Mouse (Mus musculus) left cerebral cortex, adult 18-20 months (tissue): Measurements from ENCODE around the gene Tfpi2. TPM values are rescaled to one million over a fixed set of nuclear protein-coding genes. Genes with fewer than 3 reads are reported as not detected.

Source experiments
- DNase-seq, 2 experiments: peaks; one replicate each; pipeline ENCODE4 v3.0.0; 2021 to 2022; ENCODE audit warnings: low spot score in 2 of 2, mixed read lengths in 1 of 2
- total RNA-seq, 2 experiments: library from RNA; stranded (reverse); gene quantifications; 2 replicates each; pipeline ENCODE4 v1.2.3; 2021

Tfpi2 gene
- total RNA-seq, 2 experiments from 2014 or later = not detected

DNA sequence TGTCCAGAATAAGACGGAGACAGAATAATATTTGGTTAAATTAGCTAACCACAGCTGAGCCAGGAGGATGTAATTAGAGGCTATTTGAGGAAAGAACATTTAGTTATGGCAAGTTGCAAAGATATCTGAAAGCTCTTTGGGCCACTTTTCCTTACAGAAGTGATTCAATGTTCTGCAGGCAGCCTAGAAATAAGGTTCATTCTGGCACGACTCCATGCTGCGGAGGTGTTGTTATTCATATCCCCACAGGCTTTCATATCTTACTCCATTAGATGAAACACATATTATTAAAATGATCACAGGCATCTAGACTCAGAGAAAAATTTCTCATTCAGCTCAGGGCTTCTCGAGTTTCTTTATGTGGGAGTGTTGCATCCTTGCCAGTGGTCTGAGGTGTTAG, 65.8 kb downstream of the Tfpi2 start:
- DNase-seq = peak; percentile 54 to 56

DNA sequence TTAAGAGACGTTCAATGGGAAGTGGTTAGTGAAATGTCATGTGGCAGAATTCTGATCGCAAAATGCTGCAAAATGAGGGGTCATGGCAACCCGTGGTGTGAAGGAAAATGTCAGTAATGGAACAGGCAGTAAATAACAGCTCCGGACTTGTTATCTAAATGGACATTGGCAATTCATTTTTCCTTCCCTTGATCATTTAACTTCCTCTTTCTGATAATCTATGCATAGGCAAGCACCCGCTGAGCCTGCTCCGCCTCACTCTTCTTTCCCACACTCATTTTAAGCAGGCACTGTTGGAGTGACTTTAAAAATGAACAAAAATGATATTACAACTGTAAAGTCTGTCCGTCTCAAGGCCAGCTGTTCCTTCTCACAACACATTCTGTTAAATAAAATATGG, 72.7 kb downstream of the Tfpi2 start:
- no peak for DNase-seq

Other genes with a start within 250 kb of the Tfpi2 start
- gene Calcr, start 224.2 kb downstream of the Tfpi2 start, total RNA-seq = under 1 TPM; 0.12 to 0.28 TPM
- not detected for gene Gngt1, start 4.9 kb upstream of the Tfpi2 start, total RNA-seq
- 10 to 100 TPM; 10.9 to 11.4 TPM for gene Gng11, start 15.0 kb upstream of the Tfpi2 start, total RNA-seq
- gene Bet1, start 98.1 kb upstream of the Tfpi2 start, total RNA-seq = 10 to 100 TPM; 22.0 to 23.9 TPM